Mouse (Mus musculus) embryonic facial prominence, embryonic 12.5 days (tissue): ENCODE results near the gene B4galnt2. TPM values are rescaled to one million over a fixed set of nuclear protein-coding genes. Genes with fewer than 3 reads are reported as not detected.
A peak's percentile ranks its signal among the peaks of the same experiment; 100 is the strongest.

Experiments
- ATAC-seq: fragments of 200-750 bp; cut with Nextera tagmentation; 2 replicates; pipeline ENCODE4 v1.8.0; 2017; ENCODE audit not compliant: insufficient number of reproducible peaks, insufficient read depth, low FRiP score, low TSS enrichment
- H3K27ac ChIP-seq: fragments of 300-500 bp; sonication (generic); 2 replicates; pipeline ENCODE4 v1.5.1; 2016; ENCODE audit warnings: mild to moderate bottlenecking
- H3K27me3 ChIP-seq: fragments of 300-500 bp; sonication (generic); 2 replicates; pipeline ENCODE4 v1.6.1; 2016; ENCODE audit warnings: mild to moderate bottlenecking, moderate library complexity
- H3K36me3 ChIP-seq: fragments of 300-500 bp; sonication (generic); 2 replicates; pipeline ENCODE4 v1.6.1; 2016; ENCODE audit warnings: mild to moderate bottlenecking
- H3K4me1 ChIP-seq: fragments of 300-500 bp; sonication (generic); 2 replicates; pipeline ENCODE4 v1.6.1; 2016
- H3K4me2 ChIP-seq: fragments of 300-500 bp; sonication (generic); replicated peaks from 2 replicates; pipeline ENCODE4 v1.6.1; 2016; ENCODE audit warnings: mild to moderate bottlenecking, moderate library complexity
- H3K4me3 ChIP-seq: fragments of 300-500 bp; sonication (generic); 2 replicates; pipeline ENCODE4 v1.5.1; 2016; ENCODE audit warnings: mild to moderate bottlenecking
- H3K9ac ChIP-seq: fragments of 300-500 bp; sonication (generic); 2 replicates; pipeline ENCODE4 v1.6.1; 2016; ENCODE audit warnings: mild to moderate bottlenecking, moderate library complexity
- H3K9me3 ChIP-seq: fragments of 300-500 bp; sonication (generic); 2 replicates; pipeline ENCODE4 v1.6.1; 2016; ENCODE audit warnings: mild to moderate bottlenecking, moderate library complexity
- WGBS: fragments of 180-500 bp; shearing (Covaris S2); methylation state at CpG from one replicate; pipeline ENCODE4 v1.1.7; 2016; 5-methylcytosine and 5-hydroxymethylcytosine counted together
- polyA plus RNA-seq: library from polyadenylated mRNA; unstranded; fragments of >200 nt; fragmentation: Nextera tagmentation; extraction: Ambion mirVana; gene quantifications from 2 replicates; pipeline ENCODE4 v1.2.1, GENCODE M21; 2016

Gene B4galnt2
- polyA plus RNA-seq, 1 experiment from 2014 or later = not detected

GRCm38 (mm10) chr11:95853684-95854083 lies 61.0 kb downstream of the B4galnt2 start:
- no peaks in the 10 kb centered on the region for H3K36me3 ChIP-seq
- H3K27me3 ChIP-seq = no peaks in the 10 kb centered on the region
- H3K9me3 ChIP-seq = no peaks in the 10 kb centered on the region
- no peak overlapping the region for H3K4me3 ChIP-seq
- no peaks in the 10 kb centered on the region for H3K4me1 ChIP-seq
- ATAC-seq = no peak
- WGBS = 61% methylated on average over 5 of the region's 5 CpGs
- no peak overlapping the region for H3K4me2 ChIP-seq
- H3K9ac ChIP-seq = no peak overlapping the region
- H3K27ac ChIP-seq = no peak overlapping the region

- H3K9me3 ChIP-seq = no peaks in the 10 kb centered on the region
- H3K4me3 ChIP-seq = no peak overlapping the region
- WGBS = 71% methylated on average over 2 of the region's 2 CpGs
These were observed 63.8 kb downstream of the B4galnt2 start for GRCm38 (mm10) chr11:95850898-95851297.

GRCm38 (mm10) chr11:95844935-95845334 lies 69.8 kb downstream of the B4galnt2 start:
- ATAC-seq = no peak
- Histone ChIP-seq H3K4me3 (no peak overlapping the region), H3K27ac (no peak overlapping the region), H3K27me3 (0 out of 2 replicates have a peak, but pooled peaks cover 7% of the 10 kb centered on the region), H3K9ac (no peak overlapping the region), H3K9me3 (no peaks in the 10 kb centered on the region), H3K36me3 (no peaks in the 10 kb centered on the region), H3K4me2 (no peak overlapping the region), H3K4me1 (peaks cover 8% of the 10 kb centered on the region; the same call in 1 of the 2 replicates)
- 72% methylated on average over 4 of the region's 4 CpGs for WGBS

More at GRCm38 (mm10) chr11:95850898-95851297, 63.8 kb downstream of the B4galnt2 start:
- no peak overlapping the region for H3K4me2 ChIP-seq
- H3K27ac ChIP-seq = no peak overlapping the region
- no peak for ATAC-seq
- H3K9ac ChIP-seq = no peak overlapping the region
- H3K36me3 ChIP-seq = no peaks in the 10 kb centered on the region
- H3K27me3 ChIP-seq = no peaks in the 10 kb centered on the region
- H3K4me1 ChIP-seq = no peaks in the 10 kb centered on the region

- no peak overlapping the region for H3K27ac ChIP-seq
These were observed 71.2 kb downstream of the B4galnt2 start for GRCm38 (mm10) chr11:95843421-95843950.

GRCm38 (mm10) chr11:95842953-95843352 lies 71.7 kb downstream of the B4galnt2 start:
- Histone ChIP-seq H3K4me1 (peaks cover 8% of the 10 kb centered on the region; the same call in 1 of the 2 replicates), H3K27me3 (0 out of 2 replicates have a peak, but pooled peaks cover 10% of the 10 kb centered on the region), H3K4me3 (no peak overlapping the region), H3K4me2 (no peak overlapping the region), H3K27ac (no peak overlapping the region), H3K9me3 (no peaks in the 10 kb centered on the region), H3K9ac (no peak overlapping the region), H3K36me3 (no peaks in the 10 kb centered on the region)
- no peak for ATAC-seq
- WGBS = 68% methylated on average over 5 of the region's 5 CpGs

More at GRCm38 (mm10) chr11:95843421-95843950, 71.2 kb downstream of the B4galnt2 start:
- Histone ChIP-seq H3K9me3 (no peaks in the 10 kb centered on the region), H3K4me2 (no peak overlapping the region), H3K4me3 (no peak overlapping the region), H3K27me3 (0 out of 2 replicates have a peak, but pooled peaks cover 7% of the 10 kb centered on the region), H3K4me1 (peaks cover 8% of the 10 kb centered on the region; the same call in 1 of the 2 replicates), H3K36me3 (no peaks in the 10 kb centered on the region), H3K9ac (no peak overlapping the region)
- 63% methylated on average over 6 of the region's 6 CpGs for WGBS
- ATAC-seq = no peak

GRCm38 (mm10) chr11:95842074-95842681 lies 72.5 kb downstream of the B4galnt2 start, which contains the start of gene Abi3:
Gene Abi3, minus strand, starts transcription at chr11:95842476.
- H3K9me3 ChIP-seq = no peaks in the 10 kb centered on the region
- no peak; the same call in 1 of the 2 replicates for ATAC-seq
- peak within 1 kb of the TSS; percentile 7 for H3K4me3 ChIP-seq
- 8% methylated on average over 11 of the region's 11 CpGs for WGBS
- H3K4me1 ChIP-seq = peaks cover 11% of the 10 kb centered on the region
- H3K4me2 ChIP-seq = peak within 1 kb of the TSS; percentile 14
- peak within 1 kb of the TSS; percentile 37; the same call in 1 of the 2 replicates for H3K27ac ChIP-seq
- no peak within 1 kb of the TSS for H3K9ac ChIP-seq
- peaks cover 15% of the 10 kb centered on the region; the same call in 1 of the 2 replicates for H3K27me3 ChIP-seq
- H3K36me3 ChIP-seq = no peaks in the 10 kb centered on the region

DNA sequence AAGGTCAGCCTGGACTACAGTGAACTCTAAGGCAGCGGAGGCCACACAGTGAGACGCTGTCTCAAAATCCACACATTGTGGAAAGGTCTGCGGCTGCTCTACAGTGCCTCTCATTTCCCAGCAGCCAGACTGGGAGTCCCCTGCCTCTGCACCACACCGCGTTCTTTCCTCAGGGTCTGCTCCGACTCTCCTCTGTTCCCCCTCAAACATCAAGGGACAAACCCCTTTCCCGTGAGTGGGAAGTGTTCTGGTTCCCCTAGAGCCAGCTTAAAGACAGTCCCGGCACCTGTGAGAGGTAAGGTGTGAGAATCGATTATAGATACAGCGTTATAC lies 73.2 kb downstream of the B4galnt2 start:
- H3K9me3 ChIP-seq = no peaks in the 10 kb centered on the region
- no peak for ATAC-seq
- WGBS = 53% methylated on average over 10 of the region's 10 CpGs
- peak overlapping the region; percentile 7 for H3K4me3 ChIP-seq
- H3K4me1 ChIP-seq = peaks cover 18% of the 10 kb centered on the region
- no peaks in the 10 kb centered on the region for H3K36me3 ChIP-seq
- H3K9ac ChIP-seq = no peak overlapping the region
- H3K4me2 ChIP-seq = peak overlapping the region; percentile 14; the same call in 1 of the 2 replicates
- H3K27ac ChIP-seq = no peak overlapping the region; the same call in 1 of the 2 replicates
- peaks cover 22% of the 10 kb centered on the region for H3K27me3 ChIP-seq

GRCm38 (mm10) chr11:95840694-95841497 lies 73.8 kb downstream of the B4galnt2 start:
- no peak overlapping the region for H3K9ac ChIP-seq
- H3K36me3 ChIP-seq = no peaks in the 10 kb centered on the region
- no peak for ATAC-seq
- H3K4me2 ChIP-seq = peak overlapping the region; percentile 14; the same call in 1 of the 2 replicates
- WGBS = 78% methylated on average over 5 of the region's 5 CpGs
- H3K9me3 ChIP-seq = no peaks in the 10 kb centered on the region
- H3K4me3 ChIP-seq = peak overlapping the region; percentile 7
- no peak overlapping the region for H3K27ac ChIP-seq
- peaks cover 27% of the 10 kb centered on the region for H3K27me3 ChIP-seq
- peaks cover 21% of the 10 kb centered on the region for H3K4me1 ChIP-seq

DNA sequence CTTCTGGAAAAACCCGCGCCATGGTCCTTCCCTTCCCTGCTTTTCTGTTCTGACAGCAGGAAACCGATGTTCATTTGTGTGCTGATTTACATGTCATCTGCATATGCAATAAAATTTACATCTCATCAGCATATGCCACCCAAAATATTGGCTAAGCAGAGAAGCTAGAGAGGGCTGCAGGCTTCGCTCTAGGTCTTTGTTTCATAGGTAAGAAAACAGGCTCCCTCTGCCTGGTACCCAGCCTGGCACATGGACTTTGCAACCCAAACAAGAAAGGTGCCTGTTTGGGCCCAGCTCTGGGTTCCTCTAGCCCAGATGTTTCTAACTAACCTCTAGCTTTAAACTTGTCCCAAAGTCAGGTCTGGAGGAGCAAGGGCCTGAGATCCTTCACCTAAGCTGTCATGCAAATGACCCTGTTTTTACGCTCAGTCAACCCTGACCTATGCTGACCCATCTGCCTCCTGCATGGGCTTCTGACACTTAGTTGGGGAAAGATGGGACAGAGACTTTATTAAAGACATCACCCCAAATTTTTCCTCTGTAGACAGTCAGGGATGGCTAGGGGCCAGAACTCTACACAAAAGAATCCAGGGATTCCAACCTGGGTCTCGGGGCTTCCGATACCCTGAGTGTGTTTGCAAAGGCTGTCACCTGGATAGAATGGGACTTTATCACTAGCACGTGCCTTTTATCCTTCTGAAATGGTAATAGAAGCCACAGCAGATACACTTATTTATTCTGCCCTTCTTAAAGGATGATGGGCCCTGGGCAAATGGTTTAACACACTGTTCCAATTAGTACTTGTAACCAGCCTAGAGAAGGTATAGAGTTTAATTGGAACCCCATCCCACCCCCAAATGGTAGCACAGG lies 75.5 kb downstream of the B4galnt2 start:
- peaks cover 44% of the 10 kb centered on the region for H3K27me3 ChIP-seq

DNA sequence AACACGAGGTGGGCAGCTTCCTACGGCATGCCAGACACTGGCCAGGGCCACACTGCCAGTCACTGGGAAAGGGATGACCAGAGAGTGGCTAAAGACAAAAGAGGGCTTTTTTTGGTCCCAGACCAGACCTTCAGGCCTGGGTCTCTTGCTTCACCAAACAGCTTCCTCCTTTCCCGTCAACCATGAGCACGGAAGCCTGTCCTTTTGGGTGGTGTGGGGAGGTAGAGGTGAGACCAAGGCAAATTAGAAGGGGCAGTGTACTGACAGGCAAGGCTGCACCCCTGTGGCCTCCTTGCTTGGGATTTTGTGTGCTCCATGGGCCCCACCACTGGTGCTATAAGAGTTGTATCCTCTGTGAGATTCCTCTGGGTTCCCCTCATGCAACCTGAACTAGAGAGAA lies 76.1 kb downstream of the B4galnt2 start:
- ATAC-seq = no peak
- H3K27ac ChIP-seq = no peak overlapping the region
- WGBS = 82% methylated on average over 4 of the region's 4 CpGs
- no peaks in the 10 kb centered on the region for H3K9me3 ChIP-seq
- no peak overlapping the region for H3K9ac ChIP-seq
- no peak overlapping the region for H3K4me3 ChIP-seq
- peaks cover 50% of the 10 kb centered on the region for H3K27me3 ChIP-seq
- no peak overlapping the region for H3K4me2 ChIP-seq
- peaks cover 36% of the 10 kb centered on the region for H3K4me1 ChIP-seq
- no peaks in the 10 kb centered on the region for H3K36me3 ChIP-seq

More for the DNA sequence above, 75.5 kb downstream of the B4galnt2 start:
- Histone ChIP-seq H3K4me2 (no peak overlapping the region), H3K9ac (no peak overlapping the region), H3K4me3 (no peak overlapping the region), H3K36me3 (no peaks in the 10 kb centered on the region), H3K27ac (no peak overlapping the region), H3K9me3 (no peaks in the 10 kb centered on the region), H3K4me1 (peaks cover 32% of the 10 kb centered on the region)
- 72% methylated on average over 8 of the region's 8 CpGs for WGBS
- no peak for ATAC-seq

DNA sequence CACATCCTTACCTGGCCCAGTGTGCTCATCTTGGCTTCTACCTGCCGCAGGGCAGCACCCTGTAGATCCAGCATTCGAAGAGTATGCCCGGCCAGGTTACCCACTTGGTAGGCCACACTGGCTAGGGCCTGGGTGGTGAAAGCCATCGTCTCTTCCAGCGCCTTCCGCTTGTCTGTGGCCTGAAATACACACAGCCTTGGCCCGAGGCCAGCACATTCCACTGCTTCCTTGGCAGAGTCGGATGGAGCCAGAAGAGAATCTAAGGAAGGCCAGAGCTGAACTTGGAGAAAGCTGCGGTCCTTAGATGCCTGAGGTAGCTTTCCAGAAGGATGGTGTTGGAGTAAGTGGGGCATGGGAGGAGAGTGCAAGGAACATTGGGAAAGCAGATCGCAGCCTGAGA lies 77.6 kb downstream of the B4galnt2 start, which contains the start of gene Gngt2:
TSS of gene Gngt2 (plus strand) at position 158 of the 400 bp plus-strand sequence.
- no peak within 1 kb of the TSS for H3K9ac ChIP-seq
- H3K27ac ChIP-seq = 0 out of 2 replicates have a peak within 1 kb of the TSS, but pooled peaks have one; percentile 13
- ATAC-seq = no peak
- no peaks in the 10 kb centered on the region for H3K36me3 ChIP-seq
- no peaks in the 10 kb centered on the region for H3K9me3 ChIP-seq
- H3K4me2 ChIP-seq = no peak within 1 kb of the TSS
- no peak within 1 kb of the TSS for H3K4me3 ChIP-seq
- H3K4me1 ChIP-seq = peaks cover 33% of the 10 kb centered on the region
- 70% methylated on average over 10 of the region's 10 CpGs for WGBS
- peaks cover 66% of the 10 kb centered on the region for H3K27me3 ChIP-seq
